Mouse (Mus musculus): ENCODE results near the gene Rnf114. TPM values are rescaled to one million over a fixed set of nuclear protein-coding genes. Genes with fewer than 3 reads are reported as not detected.

Gene Rnf114
- polyA plus RNA-seq, 1 experiment from 2014 or later, result 150 TPM

DNA sequence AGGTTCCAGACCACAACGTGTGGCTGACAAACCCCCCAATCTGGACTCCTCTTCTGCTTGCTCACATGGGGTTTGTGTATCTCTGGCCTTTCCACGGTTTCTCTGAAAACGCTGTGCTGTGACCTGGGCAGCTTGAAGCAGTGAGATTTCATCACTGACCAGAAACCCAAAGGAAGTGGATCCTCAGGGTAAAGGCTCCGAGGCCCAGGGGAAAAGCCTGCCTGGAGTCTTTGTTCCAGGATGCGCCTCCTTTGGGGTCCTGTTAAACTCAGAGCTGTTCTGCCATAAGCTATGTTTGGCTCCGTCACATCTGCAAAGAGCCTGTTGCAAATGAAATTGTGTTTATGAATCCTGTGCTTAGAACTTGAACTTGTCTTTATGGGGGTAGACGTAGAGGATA lies 56.5 kb downstream of the Rnf114 start:
- no peaks in the 10 kb centered on the region for H3K9me3 ChIP-seq (ENCODE audit: control insufficient read depth, low read length)
- H3K27me3 ChIP-seq (ENCODE audit: control insufficient read depth, insufficient read depth, low read length), result no peaks in the 10 kb centered on the region
- no peak overlapping the region for H3K27ac ChIP-seq (ENCODE audit: low read depth, low read length)
- H3K4me3 ChIP-seq (ENCODE audit: low read depth, low read length), result no peak overlapping the region
- H3K36me3 ChIP-seq (ENCODE audit: control insufficient read depth, insufficient read depth, low read length), result no peaks in the 10 kb centered on the region
- WGBS, result 87% methylated on average over 7 of the region's 7 CpGs
- H3K4me2 ChIP-seq, result no peak overlapping the region
- H3K9ac ChIP-seq (ENCODE audit: low read length), result no peak overlapping the region
- ATAC-seq (ENCODE audit: low FRiP score) (no peak), DNase-seq (ENCODE audit: low spot score, missing footprints) (no peak)
- 0 out of 2 replicates have a peak, but pooled peaks cover 2% of the 10 kb centered on the region for H3K4me1 ChIP-seq (ENCODE audit: control insufficient read depth, insufficient read depth, low read length)

DNA sequence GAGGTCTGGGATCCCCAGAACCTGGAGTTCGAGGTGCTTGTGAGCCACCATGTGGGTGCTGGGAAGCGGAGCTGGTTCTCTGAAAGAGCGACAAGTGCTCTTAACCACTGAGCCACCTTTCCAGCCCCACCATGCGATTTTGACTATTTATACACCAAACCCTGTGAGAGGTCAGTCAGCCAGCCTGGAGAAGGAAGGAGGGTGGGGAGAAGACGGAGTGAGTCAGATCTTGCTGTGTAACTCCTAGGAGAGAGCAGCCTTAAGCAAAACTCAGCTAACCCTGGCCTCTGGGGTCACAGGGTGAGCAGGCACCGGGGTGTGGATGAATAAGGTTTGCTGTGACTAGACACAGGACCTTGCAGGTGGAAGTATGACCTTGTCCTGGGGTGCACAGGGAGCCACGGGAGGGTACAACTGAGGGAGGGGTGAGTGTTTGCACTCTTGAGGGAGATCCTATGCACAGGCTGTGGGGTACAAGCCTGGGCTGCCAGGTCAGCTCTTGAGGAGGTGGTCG lies 58.0 kb downstream of the Rnf114 start:
- H3K36me3 ChIP-seq (ENCODE audit: control insufficient read depth, insufficient read depth, low read length), result no peaks in the 10 kb centered on the region
- WGBS, result 81% methylated on average over 8 of the region's 8 CpGs
- H3K9me3 ChIP-seq (ENCODE audit: control insufficient read depth, low read length), result no peaks in the 10 kb centered on the region
- no peaks in the 10 kb centered on the region for H3K27me3 ChIP-seq (ENCODE audit: control insufficient read depth, insufficient read depth, low read length)
- DNase-seq (ENCODE audit: low spot score, missing footprints) (no peak), ATAC-seq (ENCODE audit: low FRiP score) (no peak)
- H3K4me2 ChIP-seq, result no peak overlapping the region
- no peak overlapping the region for H3K27ac ChIP-seq (ENCODE audit: low read depth, low read length)
- H3K9ac ChIP-seq (ENCODE audit: low read length), result no peak overlapping the region
- no peak overlapping the region for H3K4me3 ChIP-seq (ENCODE audit: low read depth, low read length)
- H3K4me1 ChIP-seq (ENCODE audit: control insufficient read depth, insufficient read depth, low read length), result 0 out of 2 replicates have a peak, but pooled peaks cover 2% of the 10 kb centered on the region

DNA sequence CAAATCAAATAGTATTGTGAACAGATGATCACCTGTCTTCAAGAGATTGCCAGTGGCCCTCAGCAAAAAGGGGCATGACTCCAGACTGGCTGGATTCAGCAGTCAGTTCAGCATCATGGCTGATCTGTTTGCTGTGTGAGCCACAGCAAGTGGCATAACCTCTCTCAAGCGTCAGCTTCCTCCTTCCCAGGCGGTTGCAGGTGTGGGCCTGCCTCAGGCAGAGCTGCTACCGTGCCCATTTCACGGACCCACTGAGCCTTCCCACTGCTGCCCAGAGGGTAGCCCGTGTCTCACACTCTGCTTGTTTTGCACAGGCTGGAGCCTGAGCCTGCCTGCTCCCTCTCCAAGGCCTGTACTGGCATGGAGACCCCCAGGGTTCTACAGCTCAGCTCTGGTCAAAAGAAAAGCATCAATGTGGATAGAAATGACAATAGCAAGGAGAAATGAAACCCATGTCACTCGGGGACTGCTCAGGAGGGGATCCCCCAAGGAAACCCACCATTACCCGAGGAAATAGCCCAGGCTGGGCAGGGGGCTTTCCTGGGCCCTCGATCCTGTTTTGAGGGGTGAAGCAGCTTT lies 59.0 kb downstream of the Rnf114 start:
- Histone ChIP-seq H3K27me3 (ENCODE audit: control insufficient read depth, insufficient read depth, low read length) (no peaks in the 10 kb centered on the region), H3K9ac (ENCODE audit: low read length) (no peak overlapping the region), H3K4me1 (ENCODE audit: control insufficient read depth, insufficient read depth, low read length) (0 out of 2 replicates have a peak, but pooled peaks cover 2% of the 10 kb centered on the region), H3K4me3 (ENCODE audit: low read depth, low read length) (no peak overlapping the region), H3K9me3 (ENCODE audit: control insufficient read depth, low read length) (no peaks in the 10 kb centered on the region), H3K36me3 (ENCODE audit: control insufficient read depth, insufficient read depth, low read length) (no peaks in the 10 kb centered on the region), H3K4me2 (no peak overlapping the region), H3K27ac (ENCODE audit: low read depth, low read length) (no peak overlapping the region)
- no peak for DNase-seq (ENCODE audit: low spot score, missing footprints)
- 79% methylated on average over 8 of the region's 8 CpGs for WGBS
- ATAC-seq (ENCODE audit: low FRiP score), result no peak

DNA sequence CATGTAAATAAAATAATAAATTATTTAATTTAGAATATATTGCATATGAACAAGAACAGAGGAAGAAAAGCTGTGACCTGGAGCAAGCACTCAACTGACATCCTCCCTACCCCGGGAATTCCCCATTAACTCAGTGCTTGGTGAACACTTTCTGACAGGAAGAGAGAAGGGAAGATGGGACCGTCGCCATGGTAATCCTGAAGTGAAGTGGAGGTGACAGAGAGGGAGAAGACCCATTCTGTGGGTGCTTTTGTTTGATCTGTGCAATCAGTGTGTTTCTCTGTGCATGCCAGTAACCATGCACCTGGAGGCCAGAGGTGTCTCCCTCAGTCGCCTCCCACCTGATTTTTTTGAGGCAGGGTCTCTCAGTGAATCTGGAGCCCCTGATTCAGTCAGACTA lies 59.8 kb downstream of the Rnf114 start:
- no peak overlapping the region for H3K27ac ChIP-seq (ENCODE audit: low read depth, low read length)

DNA sequence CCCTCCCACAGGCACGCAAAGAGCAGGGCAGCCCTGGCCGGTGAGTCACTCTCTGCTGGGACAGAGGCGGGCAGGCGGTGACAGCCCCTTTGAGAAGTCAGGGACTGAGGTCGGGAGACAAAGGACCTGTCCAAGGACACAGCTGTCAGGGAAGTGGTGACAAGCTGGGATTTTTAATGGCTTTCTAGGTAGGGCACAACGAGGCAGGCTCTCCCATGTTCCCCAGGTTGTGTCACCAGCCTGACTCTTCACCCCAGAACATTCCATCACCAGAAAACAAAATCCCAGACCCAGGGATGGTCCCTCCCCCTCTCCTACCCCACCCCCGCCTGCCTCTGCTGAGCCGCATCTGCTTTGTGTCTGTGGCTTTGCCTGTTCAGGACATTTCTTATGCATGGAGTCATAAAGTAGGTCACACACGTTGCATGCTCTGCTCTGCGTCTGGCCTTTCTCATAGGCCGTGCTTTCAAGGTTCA lies 60.5 kb downstream of the Rnf114 start:
- Histone ChIP-seq H3K27ac (ENCODE audit: low read depth, low read length) (no peak overlapping the region), H3K4me1 (ENCODE audit: control insufficient read depth, insufficient read depth, low read length) (0 out of 2 replicates have a peak, but pooled peaks cover 2% of the 10 kb centered on the region), H3K4me3 (ENCODE audit: low read depth, low read length) (no peak overlapping the region), H3K9ac (ENCODE audit: low read length) (no peak overlapping the region), H3K9me3 (ENCODE audit: control insufficient read depth, low read length) (no peaks in the 10 kb centered on the region), H3K4me2 (no peak overlapping the region), H3K27me3 (ENCODE audit: control insufficient read depth, insufficient read depth, low read length) (no peaks in the 10 kb centered on the region), H3K36me3 (ENCODE audit: control insufficient read depth, insufficient read depth, low read length) (no peaks in the 10 kb centered on the region)
- ATAC-seq (ENCODE audit: low FRiP score) (peak; percentile 42; the same call in 1 of the 2 replicates), DNase-seq (ENCODE audit: low spot score, missing footprints) (no peak)
- 11% methylated on average over 11 of the region's 11 CpGs for WGBS

More for the DNA sequence above, 59.8 kb downstream of the Rnf114 start:
- WGBS, result 90% methylated on average over 4 of the region's 4 CpGs
- DNase-seq (ENCODE audit: low spot score, missing footprints) (no peak), ATAC-seq (ENCODE audit: low FRiP score) (no peak)
- Histone ChIP-seq H3K9me3 (ENCODE audit: control insufficient read depth, low read length) (no peaks in the 10 kb centered on the region), H3K9ac (ENCODE audit: low read length) (no peak overlapping the region), H3K27me3 (ENCODE audit: control insufficient read depth, insufficient read depth, low read length) (no peaks in the 10 kb centered on the region), H3K4me1 (ENCODE audit: control insufficient read depth, insufficient read depth, low read length) (0 out of 2 replicates have a peak, but pooled peaks cover 2% of the 10 kb centered on the region), H3K4me3 (ENCODE audit: low read depth, low read length) (no peak overlapping the region), H3K4me2 (no peak overlapping the region), H3K36me3 (ENCODE audit: control insufficient read depth, insufficient read depth, low read length) (no peaks in the 10 kb centered on the region)

DNA sequence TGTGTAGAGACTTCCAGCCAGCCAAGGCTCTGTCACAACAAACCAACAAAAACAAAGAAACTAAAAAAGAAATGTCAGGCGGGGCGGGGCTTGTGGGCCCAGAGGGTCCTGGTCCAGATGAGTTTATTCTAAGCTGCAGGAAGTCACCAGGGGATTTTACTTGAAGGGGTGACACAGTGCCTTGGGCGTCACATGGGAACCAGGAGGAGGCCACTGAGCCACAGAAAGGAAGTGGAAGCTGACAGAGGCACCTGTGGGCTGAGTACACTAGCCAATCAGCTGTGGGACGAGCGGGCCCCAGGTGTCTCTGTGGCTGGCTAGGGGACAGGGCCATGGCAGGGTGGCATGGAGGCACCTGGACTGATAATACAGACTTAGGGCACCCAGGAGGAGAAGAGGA lies 63.3 kb downstream of the Rnf114 start:
- Histone ChIP-seq H3K9ac (ENCODE audit: low read length) (no peak overlapping the region), H3K9me3 (ENCODE audit: control insufficient read depth, low read length) (no peaks in the 10 kb centered on the region), H3K4me3 (ENCODE audit: low read depth, low read length) (no peak overlapping the region), H3K27ac (ENCODE audit: low read depth, low read length) (no peak overlapping the region), H3K4me2 (no peak overlapping the region), H3K4me1 (ENCODE audit: control insufficient read depth, insufficient read depth, low read length) (peaks cover 11% of the 10 kb centered on the region), H3K27me3 (ENCODE audit: control insufficient read depth, insufficient read depth, low read length) (no peaks in the 10 kb centered on the region), H3K36me3 (ENCODE audit: control insufficient read depth, insufficient read depth, low read length) (no peaks in the 10 kb centered on the region)
- ATAC-seq (ENCODE audit: low FRiP score), result no peak
- WGBS, result 86% methylated on average over 5 of the region's 5 CpGs
- no peak for DNase-seq (ENCODE audit: low spot score, missing footprints)

DNA sequence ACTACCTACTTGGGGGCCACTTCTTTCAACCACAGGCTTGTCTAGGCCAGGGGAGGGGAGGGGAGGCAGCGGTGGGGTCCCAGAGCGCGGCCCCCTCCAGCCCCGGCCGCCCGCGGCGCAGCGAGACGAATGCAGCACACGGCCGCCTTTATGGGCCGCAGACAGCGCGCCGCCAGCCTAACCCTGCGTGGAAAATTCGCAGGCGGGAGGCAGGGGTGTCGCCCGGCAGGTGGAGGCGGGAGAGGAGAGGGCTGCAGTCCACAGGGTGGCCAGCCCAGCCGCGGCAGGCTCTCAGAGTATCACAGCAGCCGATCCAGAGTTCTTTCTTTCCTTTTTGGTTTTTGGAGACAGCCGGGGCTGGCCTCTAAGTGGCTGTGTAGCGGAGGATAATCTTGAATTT lies 67.0 kb downstream of the Rnf114 start:
- Histone ChIP-seq H3K27ac (ENCODE audit: low read depth, low read length) (no peak overlapping the region), H3K4me1 (ENCODE audit: control insufficient read depth, insufficient read depth, low read length) (peaks cover 9% of the 10 kb centered on the region), H3K4me3 (ENCODE audit: low read depth, low read length) (0 out of 2 replicates have a peak overlapping the region, but pooled peaks have one; percentile 9), H3K36me3 (ENCODE audit: control insufficient read depth, insufficient read depth, low read length) (no peaks in the 10 kb centered on the region), H3K9ac (ENCODE audit: low read length) (peak overlapping the region; percentile 58), H3K4me2 (peak overlapping the region; percentile 37), H3K9me3 (ENCODE audit: control insufficient read depth, low read length) (no peaks in the 10 kb centered on the region), H3K27me3 (ENCODE audit: control insufficient read depth, insufficient read depth, low read length) (no peaks in the 10 kb centered on the region)
- 11% methylated on average over 25 of the region's 27 CpGs for WGBS
- peak; percentile 58; the same call in 1 of the 2 replicates for ATAC-seq (ENCODE audit: low FRiP score)
- peak; percentile 88 for DNase-seq (ENCODE audit: low spot score, missing footprints)

DNA sequence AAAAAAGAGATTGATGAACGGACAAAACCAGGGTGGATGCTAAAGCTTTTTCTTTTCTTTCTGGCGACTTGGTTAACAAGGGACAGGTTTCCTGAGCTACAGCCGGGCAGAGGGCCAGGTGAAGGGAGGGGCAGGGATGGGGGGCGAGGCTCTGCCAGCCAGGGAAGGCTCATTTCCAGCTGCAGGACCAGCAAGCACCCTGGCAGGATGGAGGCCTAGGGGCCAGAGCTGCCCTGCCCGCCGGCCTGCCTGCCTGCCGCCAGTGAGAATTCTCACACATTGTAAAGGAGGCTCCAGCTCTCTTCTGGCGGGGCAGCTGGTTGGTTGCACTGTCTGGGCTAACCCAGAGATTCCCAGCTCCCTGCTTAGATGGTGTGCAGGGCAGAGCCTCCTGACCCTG lies 69.7 kb downstream of the Rnf114 start:
- DNase-seq (ENCODE audit: low spot score, missing footprints), result no peak

DNA sequence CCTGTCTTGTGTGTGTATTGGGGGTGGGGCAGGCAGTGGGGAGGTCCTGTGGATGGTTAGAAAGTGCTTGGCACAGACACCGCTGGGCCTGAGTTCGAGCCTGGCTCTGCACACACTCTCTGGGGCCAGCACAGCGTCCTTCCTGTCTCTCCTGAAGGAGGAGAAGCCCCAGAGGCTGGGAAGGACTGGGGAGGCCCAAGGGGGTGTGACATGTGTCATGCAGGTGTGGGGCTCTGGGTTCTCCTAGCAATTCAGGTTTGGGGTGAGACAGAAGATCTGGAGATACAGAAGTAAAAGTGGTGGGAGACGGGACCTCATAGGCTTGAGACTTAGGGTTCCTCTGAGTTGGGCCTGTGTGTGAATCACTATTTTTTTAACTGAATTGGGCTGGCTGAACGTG lies 70.6 kb downstream of the Rnf114 start:
- Histone ChIP-seq H3K9me3 (ENCODE audit: control insufficient read depth, low read length) (no peaks in the 10 kb centered on the region), H3K9ac (ENCODE audit: low read length) (no peak overlapping the region), H3K27me3 (ENCODE audit: control insufficient read depth, insufficient read depth, low read length) (no peaks in the 10 kb centered on the region), H3K4me1 (ENCODE audit: control insufficient read depth, insufficient read depth, low read length) (peaks cover 9% of the 10 kb centered on the region), H3K36me3 (ENCODE audit: control insufficient read depth, insufficient read depth, low read length) (no peaks in the 10 kb centered on the region), H3K4me2 (no peak overlapping the region), H3K4me3 (ENCODE audit: low read depth, low read length) (no peak overlapping the region), H3K27ac (ENCODE audit: low read depth, low read length) (no peak overlapping the region)
- no peak for ATAC-seq (ENCODE audit: low FRiP score)
- DNase-seq (ENCODE audit: low spot score, missing footprints), result no peak
- WGBS, result 81% methylated on average over 5 of the region's 5 CpGs

More for the DNA sequence above, 69.7 kb downstream of the Rnf114 start:
- Histone ChIP-seq H3K4me3 (ENCODE audit: low read depth, low read length) (no peak overlapping the region), H3K4me1 (ENCODE audit: control insufficient read depth, insufficient read depth, low read length) (peaks cover 9% of the 10 kb centered on the region), H3K27ac (ENCODE audit: low read depth, low read length) (no peak overlapping the region), H3K9me3 (ENCODE audit: control insufficient read depth, low read length) (no peaks in the 10 kb centered on the region), H3K9ac (ENCODE audit: low read length) (no peak overlapping the region), H3K4me2 (no peak overlapping the region), H3K36me3 (ENCODE audit: control insufficient read depth, insufficient read depth, low read length) (no peaks in the 10 kb centered on the region), H3K27me3 (ENCODE audit: control insufficient read depth, insufficient read depth, low read length) (no peaks in the 10 kb centered on the region)
- no peak for ATAC-seq (ENCODE audit: low FRiP score)
- WGBS, result 52% methylated on average over 8 of the region's 8 CpGs

Measured in midbrain, embryonic 11.5 days (tissue).